Mouse (Mus musculus) kidney, postnatal 0 days (tissue): ENCODE results near the gene Olfr1359. TPM values are rescaled to one million over a fixed set of nuclear protein-coding genes. Genes with fewer than 3 reads are reported as not detected.
"Not testable (repeated sequence)": the region's sequence is repeated elsewhere in the genome, so short reads cannot be mapped to it uniquely, and the experiment has no call there.

Experiments
- ATAC-seq: fragments of 200-750 bp; cut with Nextera tagmentation; replicated peaks from 2 replicates; pipeline ENCODE4 v1.8.0; 2017; ENCODE audit warnings: low read depth, moderate number of reproducible peaks, moderate TSS enrichment, moderate library complexity; ENCODE audit not compliant: low FRiP score
- DNase-seq: peaks from one replicate; pipeline ENCODE4 v3.0.0-alpha.2; 2016; ENCODE audit warnings: low spot score
- H3K27ac ChIP-seq: fragments of 300-500 bp; sonication (generic); 2 replicates; pipeline ENCODE4 v1.5.1; 2014; ENCODE audit warnings: mild to moderate bottlenecking
- H3K27me3 ChIP-seq: fragments of 300-500 bp; sonication (generic); 2 replicates; pipeline ENCODE4 v1.6.1; 2014; ENCODE audit warnings: low read length, mixed read lengths; ENCODE audit not compliant: insufficient read depth
- H3K36me3 ChIP-seq: fragments of 300-500 bp; sonication (generic); 2 replicates; pipeline ENCODE4 v1.6.1; 2014; ENCODE audit warnings: low read length, mixed read lengths; ENCODE audit not compliant: insufficient read depth
- H3K4me1 ChIP-seq: fragments of 300-500 bp; sonication (generic); replicated peaks from 2 replicates; pipeline ENCODE4 v1.6.1; 2014; ENCODE audit warnings: antibody characterized with exemption, low read length, mixed read lengths; ENCODE audit not compliant: insufficient read depth
- H3K4me2 ChIP-seq: fragments of 300-500 bp; sonication (generic); 2 replicates; pipeline ENCODE4 v1.6.1; 2014; ENCODE audit warnings: mild to moderate bottlenecking, low read length, moderate library complexity, mixed read lengths
- H3K4me3 ChIP-seq: fragments of 300-500 bp; sonication (generic); replicated peaks from 2 replicates; pipeline ENCODE4 v1.5.1; 2014; ENCODE audit warnings: low read depth, low read length
- H3K9ac ChIP-seq: fragments of 300-500 bp; sonication (generic); 2 replicates; pipeline ENCODE4 v1.6.1; 2014; ENCODE audit warnings: low read depth, low read length
- H3K9me3 ChIP-seq: fragments of 300-500 bp; sonication (generic); replicated peaks from 2 replicates; pipeline ENCODE4 v1.6.1; 2016; ENCODE audit warnings: low read length, inconsistent platforms, mixed read lengths
- CTCF ChIP-seq: IDR thresholded peaks from 2 replicates; pipeline ENCODE4 v1.5.1; 2016; ENCODE audit warnings: antibody characterized with exemption, low read depth, mild to moderate bottlenecking, moderate library complexity
- WGBS: fragments of 180-500 bp; shearing (Covaris S2); extraction: QIAGEN DNeasy Blood & Tissue Kit; methylation state at CpG from one replicate; pipeline ENCODE4 v1.1.7; 2014; 5-methylcytosine and 5-hydroxymethylcytosine counted together
- polyA plus RNA-seq: library from polyadenylated mRNA; unstranded; fragments of >200 nt; fragmentation: Nextera tagmentation; extraction: Ambion mirVana; gene quantifications from 2 replicates; pipeline ENCODE4 v1.2.1, GENCODE M21; 2015

Gene Olfr1359
- polyA plus RNA-seq, 1 experiment from 2014 or later, result not detected

DNA sequence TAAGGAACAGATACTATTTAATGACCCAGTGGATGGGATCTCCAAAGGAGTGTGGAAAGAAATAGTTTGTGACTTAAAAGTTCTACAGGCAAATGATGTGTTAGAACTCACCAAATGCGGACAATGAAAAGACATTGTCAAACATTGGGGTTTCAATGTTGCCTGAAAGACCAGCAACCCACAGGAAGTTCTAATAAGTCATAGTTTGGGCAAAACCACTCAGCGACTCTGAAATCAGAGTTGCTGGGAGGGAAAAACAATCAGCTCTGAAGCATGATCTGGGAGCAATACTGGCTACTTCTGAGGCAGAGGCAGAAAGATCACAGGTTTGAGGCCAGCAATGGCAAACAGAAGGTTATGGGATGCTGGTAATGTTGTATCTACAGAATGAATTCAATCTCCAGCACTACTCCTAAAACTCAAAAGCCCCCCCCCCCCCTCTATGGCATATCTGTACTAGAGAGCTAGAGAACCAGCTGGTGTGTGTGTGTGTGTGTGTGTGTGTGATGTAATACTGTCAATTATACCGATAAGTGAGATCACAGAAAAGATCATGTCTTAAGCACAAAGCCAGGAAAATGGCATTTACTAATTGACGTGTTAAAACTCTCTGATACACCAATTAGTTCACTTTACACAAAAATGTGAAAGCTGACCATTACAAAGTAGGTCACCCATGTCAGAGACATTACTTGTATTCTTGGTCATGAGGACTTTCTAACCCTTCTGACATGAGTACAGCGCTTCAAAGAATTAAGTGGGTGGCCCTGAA, 51.7 kb downstream of the Olfr1359 start:
- H3K27ac ChIP-seq, result peak overlapping the region; percentile 86; the same call in 1 of the 2 replicates
- DNase-seq (peak; percentile 38), ATAC-seq (no peak)
- H3K36me3 ChIP-seq, result no peaks in the 10 kb centered on the region
- no peaks in the 10 kb centered on the region for H3K9me3 ChIP-seq
- no peaks in the 10 kb centered on the region for H3K4me1 ChIP-seq
- WGBS, result 5% methylated on average over 5 of the region's 5 CpGs
- peak overlapping the region; percentile 51 for H3K4me2 ChIP-seq
- TF ChIP-seq CTCF, result no peak
- H3K9ac ChIP-seq, result peak overlapping the region; percentile 43
- H3K27me3 ChIP-seq, result no peaks in the 10 kb centered on the region
- peak overlapping the region; percentile 35 for H3K4me3 ChIP-seq

DNA sequence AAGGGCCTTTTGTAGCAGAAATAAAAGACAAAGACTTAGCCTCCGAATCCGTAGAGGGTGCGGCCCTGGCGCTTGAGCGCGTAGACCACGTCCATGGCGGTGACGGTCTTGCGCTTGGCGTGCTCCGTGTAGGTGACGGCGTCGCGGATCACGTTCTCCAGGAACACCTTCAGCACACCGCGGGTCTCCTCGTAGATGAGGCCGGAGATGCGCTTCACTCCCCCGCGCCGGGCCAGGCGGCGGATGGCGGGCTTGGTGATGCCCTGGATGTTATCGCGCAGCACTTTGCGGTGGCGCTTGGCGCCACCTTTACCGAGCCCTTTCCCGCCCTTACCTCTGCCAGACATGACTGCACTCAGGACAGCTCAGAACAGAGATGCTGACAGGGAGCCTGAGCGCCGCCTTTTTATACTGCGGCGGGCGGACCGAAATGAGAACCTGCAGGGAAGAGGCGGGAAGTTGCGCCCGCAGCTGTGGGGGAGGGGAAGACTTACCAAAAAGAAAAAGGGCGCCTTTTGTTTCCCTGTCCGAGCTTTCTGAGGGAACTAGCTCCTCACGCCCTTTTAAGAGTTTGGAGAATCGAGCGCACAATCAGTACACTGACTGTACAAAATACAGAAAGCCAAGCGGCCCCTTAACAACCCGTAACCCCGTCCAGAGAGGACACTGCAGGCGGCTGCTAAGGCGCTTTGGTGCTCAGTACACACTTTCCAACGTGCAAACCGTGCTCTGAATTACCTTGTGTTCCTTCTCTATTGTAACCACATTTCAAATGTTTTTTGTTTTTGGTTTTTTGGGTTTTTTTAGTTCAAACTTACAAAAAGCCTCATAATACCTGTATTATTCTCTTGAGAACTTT, 52.5 kb downstream of the Olfr1359 start, which contains the start of gene Hist1h4k:
Gene Hist1h4k (minus strand): TSS at position 347 of the 859 bp plus-strand sequence.
- DNase-seq (peak; percentile 90), ATAC-seq (peak; percentile 70)
- not testable (repeated sequence) for H3K4me1 ChIP-seq, H3K27me3 ChIP-seq, H3K9me3 ChIP-seq, H3K36me3 ChIP-seq
- WGBS, result under 1% methylated on average over 43 of the region's 56 CpGs
- Histone ChIP-seq H3K27ac (peak within 1 kb of the TSS; percentile 86), H3K4me3 (peak within 1 kb of the TSS; percentile 35), H3K9ac (peak within 1 kb of the TSS; percentile 43), H3K4me2 (peak within 1 kb of the TSS; percentile 51)

- H3K9ac ChIP-seq, result no peak overlapping the region
- H3K9me3 ChIP-seq, result no peaks in the 10 kb centered on the region
- no peaks in the 10 kb centered on the region for H3K36me3 ChIP-seq
- no peak for TF ChIP-seq CTCF
- no peak overlapping the region for H3K27ac ChIP-seq
- ATAC-seq (no peak), DNase-seq (no peak)
- no peak overlapping the region for H3K4me2 ChIP-seq
- no peaks in the 10 kb centered on the region for H3K27me3 ChIP-seq
- H3K4me3 ChIP-seq, result no peak overlapping the region
- H3K4me1 ChIP-seq, result no peaks in the 10 kb centered on the region
Observed at GRCm38 (mm10) chr13:21751417-21751816, 53.5 kb downstream of the Olfr1359 start.

GRCm38 (mm10) chr13:21751827-21752226, 53.9 kb downstream of the Olfr1359 start:
- no peak overlapping the region for H3K4me3 ChIP-seq
- no peaks in the 10 kb centered on the region for H3K36me3 ChIP-seq
- H3K4me2 ChIP-seq, result 0 out of 2 replicates have a peak overlapping the region, but pooled peaks have one; percentile 16
- WGBS, result 78% methylated on average over 3 of the region's 3 CpGs
- DNase-seq (no peak), ATAC-seq (no peak)
- no peak overlapping the region for H3K9ac ChIP-seq
- no peaks in the 10 kb centered on the region for H3K9me3 ChIP-seq
- H3K27ac ChIP-seq, result no peak overlapping the region
- no peak for TF ChIP-seq CTCF
- H3K4me1 ChIP-seq, result no peaks in the 10 kb centered on the region
- H3K27me3 ChIP-seq, result no peaks in the 10 kb centered on the region

GRCm38 (mm10) chr13:21752356-21752755, 54.4 kb downstream of the Olfr1359 start:
- TF ChIP-seq CTCF, result no peak
- DNase-seq (peak; percentile 47), ATAC-seq (no peak)
- Histone ChIP-seq H3K4me3 (no peak overlapping the region), H3K36me3 (no peaks in the 10 kb centered on the region), H3K27ac (no peak overlapping the region), H3K4me1 (no peaks in the 10 kb centered on the region), H3K4me2 (0 out of 2 replicates have a peak overlapping the region, but pooled peaks have one; percentile 16), H3K9me3 (no peaks in the 10 kb centered on the region), H3K9ac (no peak overlapping the region), H3K27me3 (no peaks in the 10 kb centered on the region)
- whole genome bisulfite sequencing, result 22% methylated on average over 3 of the region's 3 CpGs

GRCm38 (mm10) chr13:21753051-21753523, 55.2 kb downstream of the Olfr1359 start:
- 2% methylated on average over 10 of the region's 10 CpGs for WGBS
- Histone ChIP-seq H3K27me3 (no peaks in the 10 kb centered on the region), H3K4me1 (no peaks in the 10 kb centered on the region), H3K9ac (peak overlapping the region; percentile 46; the same call in 1 of the 2 replicates), H3K4me2 (peak overlapping the region; percentile 65), H3K9me3 (no peaks in the 10 kb centered on the region), H3K36me3 (no peaks in the 10 kb centered on the region), H3K4me3 (peak overlapping the region; percentile 44), H3K27ac (peak overlapping the region; percentile 92)
- peak; percentile 29 for DNase-seq
- no peak for ATAC-seq
- TF ChIP-seq CTCF, result no peak
